Mouse (Mus musculus): ENCODE data around the gene Adgb. TPM values are rescaled to one million over a fixed set of nuclear protein-coding genes. Genes with fewer than 3 reads are reported as not detected.

Gene Adgb
- polyA plus RNA-seq, 1 experiment: not detected

DNA sequence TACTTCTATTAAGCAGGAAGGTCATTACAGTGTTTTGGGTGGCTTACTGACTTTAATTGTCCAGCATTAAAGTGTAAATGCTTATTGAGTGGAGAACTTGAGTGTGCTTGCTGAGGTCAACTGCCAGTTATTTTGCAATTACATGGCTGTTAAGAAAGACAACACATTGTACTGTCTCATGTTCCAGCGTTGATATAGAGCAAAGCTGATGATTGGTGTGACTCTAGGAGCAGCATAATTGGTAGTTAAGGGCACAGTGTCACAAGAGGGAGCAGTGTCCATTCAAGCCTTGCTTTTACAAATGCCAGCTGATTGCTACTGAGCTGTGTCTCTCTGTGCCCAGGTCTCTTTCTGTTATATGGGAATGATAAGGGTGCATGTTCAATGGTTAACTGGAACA, 97.5 kb downstream of the Adgb start:
- TF ChIP-seq CTCF (IDR thresholded peaks at IDR 0.05; ENCODE audit: insufficient read depth, low read depth, low read length) (no peak), POLR2A (IDR thresholded peaks at IDR 0.05; ENCODE audit: insufficient read depth, low read depth, low read length) (no peak)
- WGBS: 39% methylated on average over 1 of the region's 1 CpGs
- Histone ChIP-seq H3K4me1 (ENCODE audit: control insufficient read depth, insufficient read depth, low read length) (no peaks in the 10 kb centered on the region), H3K4me3 (ENCODE audit: insufficient read depth, low read depth, low read length) (no peak overlapping the region), H3K27ac (ENCODE audit: insufficient read depth, low read depth, low read length) (no peak overlapping the region)

GRCm38 (mm10) chr10:10364025-10364424, 108.1 kb downstream of the Adgb start:
- Histone ChIP-seq H3K27ac (ENCODE audit: insufficient read depth, low read depth, low read length) (no peak overlapping the region), H3K4me3 (ENCODE audit: insufficient read depth, low read depth, low read length) (no peak overlapping the region), H3K4me1 (ENCODE audit: control insufficient read depth, insufficient read depth, low read length) (no peaks in the 10 kb centered on the region)
- WGBS: 80% methylated on average over 1 of the region's 1 CpGs
- TF ChIP-seq CTCF (IDR thresholded peaks at IDR 0.05; ENCODE audit: insufficient read depth, low read depth, low read length): no peak
- no peak for TF ChIP-seq POLR2A (IDR thresholded peaks at IDR 0.05; ENCODE audit: insufficient read depth, low read depth, low read length)

- WGBS: 10% methylated on average over 3 of the region's 3 CpGs
- Histone ChIP-seq H3K4me1 (ENCODE audit: control insufficient read depth, insufficient read depth, low read length) (no peaks in the 10 kb centered on the region), H3K27ac (ENCODE audit: insufficient read depth, low read depth, low read length) (no peak overlapping the region), H3K4me3 (ENCODE audit: insufficient read depth, low read depth, low read length) (no peak overlapping the region)
- TF ChIP-seq CTCF (IDR thresholded peaks at IDR 0.05; ENCODE audit: insufficient read depth, low read depth, low read length): no peak
- TF ChIP-seq POLR2A (IDR thresholded peaks at IDR 0.05; ENCODE audit: insufficient read depth, low read depth, low read length): no peak
These were observed 116.4 kb downstream of the Adgb start for GRCm38 (mm10) chr10:10355605-10356227.

DNA sequence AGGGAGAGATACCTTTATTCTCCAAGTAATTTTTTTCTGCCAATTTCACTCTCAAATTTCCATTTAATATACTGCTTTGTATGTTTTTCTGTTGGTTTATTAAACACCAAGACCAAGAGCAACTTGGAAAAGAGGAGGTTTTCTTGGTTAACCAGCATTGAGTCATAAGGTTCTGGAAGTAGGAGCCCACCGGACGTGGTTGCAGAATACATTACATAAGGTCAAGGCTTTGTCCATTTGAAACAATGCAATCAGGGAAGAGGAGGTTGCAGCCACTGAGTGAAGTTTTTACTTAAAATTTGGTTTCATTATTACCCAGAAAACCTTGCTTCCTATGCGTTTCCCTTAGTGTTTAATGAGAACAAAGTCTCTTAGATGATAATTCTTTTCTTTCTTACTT, 119.9 kb downstream of the Adgb start:
- Histone ChIP-seq H3K27ac (ENCODE audit: insufficient read depth, low read depth, low read length) (no peak overlapping the region), H3K4me1 (ENCODE audit: control insufficient read depth, insufficient read depth, low read length) (no peaks in the 10 kb centered on the region), H3K4me3 (ENCODE audit: insufficient read depth, low read depth, low read length) (no peak overlapping the region)
- 87% methylated on average over 3 of the region's 3 CpGs for WGBS
- TF ChIP-seq POLR2A (IDR thresholded peaks at IDR 0.05; ENCODE audit: insufficient read depth, low read depth, low read length): no peak
- TF ChIP-seq CTCF (IDR thresholded peaks at IDR 0.05; ENCODE audit: insufficient read depth, low read depth, low read length): no peak

DNA sequence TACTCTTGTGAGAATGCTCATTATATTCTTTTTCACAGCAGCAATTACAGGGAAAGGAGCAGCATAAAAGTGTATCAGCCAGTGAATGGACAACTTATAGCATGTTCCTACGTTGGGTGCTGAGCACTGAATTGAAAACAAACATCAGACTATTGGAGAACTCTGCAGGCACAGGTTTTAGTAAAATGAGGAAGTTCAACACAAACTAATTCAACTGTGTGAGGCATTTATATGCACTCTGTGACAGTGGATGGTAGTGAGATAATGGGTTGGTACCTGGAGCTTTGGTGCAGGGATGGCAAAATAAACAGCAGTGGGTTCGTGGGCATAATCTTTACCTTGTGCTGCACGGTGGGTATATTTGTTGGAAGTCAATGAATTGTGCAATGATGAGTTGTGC, 121.6 kb downstream of the Adgb start:
- no peak for TF ChIP-seq POLR2A (IDR thresholded peaks at IDR 0.05; ENCODE audit: insufficient read depth, low read depth, low read length)
- no peak for TF ChIP-seq CTCF (IDR thresholded peaks at IDR 0.05; ENCODE audit: insufficient read depth, low read depth, low read length)
- Histone ChIP-seq H3K27ac (ENCODE audit: insufficient read depth, low read depth, low read length) (no peak overlapping the region), H3K4me1 (ENCODE audit: control insufficient read depth, insufficient read depth, low read length) (no peaks in the 10 kb centered on the region), H3K4me3 (ENCODE audit: insufficient read depth, low read depth, low read length) (no peak overlapping the region)
- 84% methylated on average over 3 of the region's 3 CpGs for WGBS

DNA sequence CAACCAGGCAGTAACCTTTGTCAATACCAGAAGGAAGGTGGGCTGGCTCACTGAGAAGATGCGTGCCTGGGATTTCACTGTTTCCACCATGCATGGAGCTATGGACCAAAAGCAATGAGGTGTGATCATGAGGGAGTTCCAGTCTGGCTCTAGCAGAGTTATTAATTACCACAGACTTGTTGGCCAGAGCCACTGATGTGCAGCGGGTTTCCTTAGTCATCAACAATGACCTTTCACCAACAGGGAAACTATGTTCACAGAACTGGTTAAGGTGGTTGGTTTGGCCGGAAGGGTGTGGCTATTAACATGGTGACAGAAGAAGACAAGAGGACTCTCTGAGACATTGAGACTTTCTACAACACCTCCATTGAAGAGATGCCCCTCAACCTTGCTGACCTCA, 128.2 kb downstream of the Adgb start:
- no peak for TF ChIP-seq POLR2A (IDR thresholded peaks at IDR 0.05; ENCODE audit: insufficient read depth, low read depth, low read length)
- WGBS: 93% methylated on average over 3 of the region's 3 CpGs
- no peaks in the 10 kb centered on the region for H3K4me1 ChIP-seq (ENCODE audit: control insufficient read depth, insufficient read depth, low read length)
- H3K4me3 ChIP-seq (ENCODE audit: insufficient read depth, low read depth, low read length): no peak overlapping the region
- no peak overlapping the region for H3K27ac ChIP-seq (ENCODE audit: insufficient read depth, low read depth, low read length)

GRCm38 (mm10) chr10:10325560-10325959, 146.6 kb downstream of the Adgb start:
- Histone ChIP-seq H3K4me1 (ENCODE audit: control insufficient read depth, insufficient read depth, low read length) (peaks cover 12% of the 10 kb centered on the region), H3K27ac (ENCODE audit: insufficient read depth, low read depth, low read length) (0 out of 2 replicates have a peak overlapping the region, but pooled peaks have one; percentile 14), H3K4me3 (ENCODE audit: insufficient read depth, low read depth, low read length) (no peak overlapping the region)
- no peak for TF ChIP-seq POLR2A (IDR thresholded peaks at IDR 0.05; ENCODE audit: insufficient read depth, low read depth, low read length)
- 27% methylated on average over 2 of the region's 2 CpGs for WGBS

- H3K4me1 ChIP-seq (ENCODE audit: control insufficient read depth, insufficient read depth, low read length): peaks cover 12% of the 10 kb centered on the region
- no peak for TF ChIP-seq CTCF (IDR thresholded peaks at IDR 0.05; ENCODE audit: insufficient read depth, low read depth, low read length)
- TF ChIP-seq POLR2A (IDR thresholded peaks at IDR 0.05; ENCODE audit: insufficient read depth, low read depth, low read length): no peak
- 58% methylated on average over 11 of the region's 11 CpGs for WGBS
- H3K4me3 ChIP-seq (ENCODE audit: insufficient read depth, low read depth, low read length): no peak overlapping the region
- H3K27ac ChIP-seq (ENCODE audit: insufficient read depth, low read depth, low read length): no peak overlapping the region
These were observed 149.2 kb downstream of the Adgb start for GRCm38 (mm10) chr10:10322961-10323360.

DNA sequence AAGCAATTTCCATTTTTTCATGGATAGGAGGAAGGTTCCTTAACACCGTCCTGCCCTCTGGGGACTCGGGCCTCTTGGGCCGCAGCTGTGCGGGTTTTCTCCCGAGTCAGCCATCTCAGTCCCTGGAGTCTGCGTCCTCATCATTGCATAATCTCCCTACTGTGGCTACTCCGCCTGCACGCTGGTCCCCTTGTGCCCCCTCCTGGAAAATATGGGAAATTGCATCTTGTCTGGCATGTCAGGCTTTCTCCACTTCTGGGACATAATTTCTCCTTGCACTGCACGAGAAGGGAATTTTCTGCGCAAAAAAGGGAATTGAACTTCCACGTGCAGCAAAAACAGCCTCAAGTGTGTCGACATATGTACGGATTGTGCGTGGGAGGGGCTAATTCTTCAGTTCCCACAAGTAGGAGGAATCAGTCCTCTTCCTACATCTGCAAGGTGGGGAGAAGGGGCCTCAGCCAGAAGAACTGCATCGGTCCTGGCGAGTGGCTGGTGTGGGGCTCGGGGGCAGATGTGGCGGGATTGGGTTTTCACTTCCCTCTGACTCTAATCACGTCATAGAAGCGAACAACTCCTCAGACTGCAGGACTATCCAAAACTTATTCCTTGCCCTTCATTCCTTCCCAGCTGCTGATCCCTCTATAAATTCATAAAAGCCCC, 150.9 kb downstream of the Adgb start:
- H3K27ac ChIP-seq (ENCODE audit: insufficient read depth, low read depth, low read length): 0 out of 2 replicates have a peak overlapping the region, but pooled peaks have one; percentile 36
- H3K4me1 ChIP-seq (ENCODE audit: control insufficient read depth, insufficient read depth, low read length): peaks cover 12% of the 10 kb centered on the region
- 7% methylated on average over 20 of the region's 20 CpGs for WGBS
- TF ChIP-seq POLR2A (IDR thresholded peaks at IDR 0.05; ENCODE audit: insufficient read depth, low read depth, low read length): no peak
- TF ChIP-seq CTCF (IDR thresholded peaks at IDR 0.05; ENCODE audit: insufficient read depth, low read depth, low read length): peak; percentile 58
- peak overlapping the region; percentile 38 for H3K4me3 ChIP-seq (ENCODE audit: insufficient read depth, low read depth, low read length)

Data from olfactory bulb, adult 2 months (tissue).